Mouse (Mus musculus) MEL (cell line): ENCODE results near the gene Ccdc155.

Source experiments
- CHD2 ChIP-seq: IDR thresholded peaks from 2 replicates; pipeline ENCODE4 v1.6.1; 2011; ENCODE audit warnings: low read length, improper control_type of control experiment
- CTCF ChIP-seq, 3 experiments: IDR thresholded peaks in 2 of 3; conservative IDR thresholded peaks in 1 of 3; 2 replicates each; pipeline ENCODE4 v1.5.1; 2011 to 2012; ENCODE audit warnings: low read length in 3 of 3, low read depth in 2 of 3, mild to moderate bottlenecking in 2 of 3, improper control_type of control experiment in 1 of 3, inconsistent platforms in 1 of 3, mixed read lengths in 1 of 3, moderate library complexity in 1 of 3; ENCODE audit not compliant: control insufficient read depth in 1 of 3, insufficient read depth in 1 of 3, poor library complexity in 1 of 3, severe bottlenecking in 1 of 3
- ELF1 ChIP-seq: IDR thresholded peaks from 2 replicates; pipeline ENCODE4 v1.6.1; 2014; ENCODE audit warnings: low read depth, mild to moderate bottlenecking, inconsistent platforms, low read length, improper control_type of control experiment, moderate library complexity
- EP300 ChIP-seq, 2 experiments: IDR thresholded peaks; 2 replicates each; pipeline ENCODE4 v1.6.1; 2011; ENCODE audit warnings: improper control_type of control experiment in 2 of 2, low read length in 2 of 2, low read depth in 1 of 2, mild to moderate bottlenecking in 1 of 2
- ETS1 ChIP-seq: IDR thresholded peaks from 2 replicates; pipeline ENCODE4 v1.6.1; 2012; ENCODE audit warnings: low read depth, mild to moderate bottlenecking, inconsistent platforms, low read length, improper control_type of control experiment, moderate library complexity
- HCFC1 ChIP-seq: IDR thresholded peaks from 2 replicates; pipeline ENCODE4 v1.6.1; 2012; ENCODE audit warnings: low read depth, mild to moderate bottlenecking, inconsistent platforms, low read length, improper control_type of control experiment, moderate library complexity
- MEF2A ChIP-seq: IDR thresholded peaks from 2 replicates; pipeline ENCODE4 v1.6.1; 2014; ENCODE audit warnings: low read depth, mild to moderate bottlenecking, inconsistent platforms, low read length, improper control_type of control experiment; ENCODE audit not compliant: poor library complexity, insufficient replicate concordance, severe bottlenecking; ENCODE audit errors: extremely low read depth
- POLR2A ChIP-seq, 2 experiments: IDR thresholded peaks; 2 replicates each; pipeline ENCODE4 v1.6.1; 2011 to 2012; ENCODE audit warnings: low read length in 2 of 2, mild to moderate bottlenecking in 2 of 2, control low read depth in 1 of 2, improper control_type of control experiment in 1 of 2, low read depth in 1 of 2, moderate library complexity in 1 of 2; ENCODE audit not compliant: control insufficient read depth in 1 of 2, insufficient read depth in 1 of 2, poor library complexity in 1 of 2
- POLR2AphosphoS5 ChIP-seq: IDR thresholded peaks from 2 replicates; pipeline ENCODE4 v1.6.1; 2012; ENCODE audit warnings: low read depth, borderline replicate concordance, mild to moderate bottlenecking, inconsistent platforms, low read length, moderate library complexity, mixed read lengths
- SMC3 ChIP-seq: IDR thresholded peaks from 2 replicates; pipeline ENCODE4 v1.6.1; 2011; ENCODE audit warnings: low read depth, low read length, improper control_type of control experiment
- TBP ChIP-seq: IDR thresholded peaks from 2 replicates; pipeline ENCODE4 v1.8.0; 2011; ENCODE audit warnings: low read depth, low read length, improper control_type of control experiment
- USF1 ChIP-seq: IDR thresholded peaks from 2 replicates; pipeline ENCODE4 v1.6.1; 2014; ENCODE audit warnings: low read depth, mild to moderate bottlenecking, inconsistent platforms, low read length, improper control_type of control experiment, moderate library complexity
- ZC3H11A ChIP-seq: IDR thresholded peaks from 2 replicates; pipeline ENCODE4 v1.6.1; 2012; ENCODE audit warnings: low read depth, mild to moderate bottlenecking, inconsistent platforms, low read length, improper control_type of control experiment

- TF ChIP-seq TBP (no peak), ELF1 (no peak), POLR2AphosphoS5 (no peak), POLR2A (IDR thresholded peaks at IDR 0.05; ENCODE audit: control insufficient read depth in 1 of 2, insufficient read depth in 1 of 2, low read depth in 1 of 2, low read length in 2 of 2, poor library complexity in 1 of 2) (no peak), CTCF (IDR thresholded peaks at IDR 0.05 in 2 of 3, conservative IDR thresholded peaks at IDR 0.05 in 1 of 3; ENCODE audit: control insufficient read depth in 1 of 3, insufficient read depth in 1 of 3, low read depth in 2 of 3, low read length in 3 of 3, poor library complexity in 1 of 3, severe bottlenecking in 1 of 3) (no peak), USF1 (no peak), ZC3H11A (no peak), SMC3 (no peak), HCFC1 (no peak), ETS1 (no peak), MEF2A (no peak), CHD2 (no peak), EP300 (IDR thresholded peaks at IDR 0.05; ENCODE audit: low read depth in 1 of 2, low read length in 2 of 2) (no peak)
Observed at GRCm38 (mm10) chr7:45185921-45186320, 18.8 kb downstream of the Ccdc155 start.
